Mouse (Mus musculus) ES-E14 (cell line): ENCODE measurements around the gene Slamf9. TPM values are rescaled to one million over a fixed set of nuclear protein-coding genes. Genes with fewer than 3 reads are reported as not detected.

ENCODE experiments used
- DNase-seq: peaks from one replicate; pipeline ENCODE4 v3.0.0-alpha.2; 2013; ENCODE audit warnings: low read depth, low spot score
- H3K27ac ChIP-seq: 2 replicates; pipeline ENCODE4 v1.5.1; 2012; ENCODE audit warnings: low read depth, mild to moderate bottlenecking, low read length, moderate library complexity, mixed read lengths; ENCODE audit not compliant: poor library complexity, insufficient read depth, severe bottlenecking
- H3K36me3 ChIP-seq: 2 replicates; pipeline ENCODE4 v1.6.1; 2012; ENCODE audit warnings: mild to moderate bottlenecking, low read length, moderate library complexity, mixed read lengths; ENCODE audit not compliant: control insufficient read depth, poor library complexity, insufficient read depth, severe bottlenecking
- H3K4me1 ChIP-seq, 2 experiments: fragments of 150-350 bp in 1 of 2; sonication (generic) in 1 of 2; 2 replicates each; pipeline ENCODE4 v1.6.1; 2012; ENCODE audit warnings: low read length in 2 of 2, mild to moderate bottlenecking in 1 of 2, mixed read lengths in 1 of 2; ENCODE audit not compliant: control insufficient read depth in 2 of 2, insufficient read depth in 2 of 2, poor library complexity in 1 of 2
- H3K4me3 ChIP-seq, 2 experiments: fragments of 150-350 bp in 1 of 2; sonication (generic) in 1 of 2; 2 replicates each; pipeline ENCODE4 v1.5.1; 2012; ENCODE audit warnings: low read length in 2 of 2, low read depth in 1 of 2, mild to moderate bottlenecking in 1 of 2, mixed read lengths in 1 of 2; ENCODE audit not compliant: insufficient read depth in 1 of 2, poor library complexity in 1 of 2, severe bottlenecking in 1 of 2
- H3K9ac ChIP-seq: 2 replicates; pipeline ENCODE4 v1.6.1; 2012; ENCODE audit warnings: low read depth, mild to moderate bottlenecking, low read length, mixed read lengths; ENCODE audit not compliant: poor library complexity, insufficient read depth, severe bottlenecking
- H3K9me3 ChIP-seq: fragments of 150-350 bp; sonication (generic); 2 replicates; pipeline ENCODE4 v1.6.1; 2012; ENCODE audit warnings: low read depth, mild to moderate bottlenecking, low read length; ENCODE audit not compliant: control insufficient read depth, insufficient read depth
- CHD2 ChIP-seq: IDR thresholded peaks from 2 replicates; pipeline ENCODE4 v1.6.1; 2014; ENCODE audit warnings: mild to moderate bottlenecking, low read depth, low read length, inconsistent platforms
- HCFC1 ChIP-seq: IDR thresholded peaks from 2 replicates; pipeline ENCODE4 v1.6.1; 2012; ENCODE audit warnings: low read length, inconsistent platforms, borderline replicate concordance; ENCODE audit not compliant: insufficient read depth
- MAFK ChIP-seq: IDR thresholded peaks from 2 replicates; pipeline ENCODE4 v1.6.1; 2014; ENCODE audit warnings: mild to moderate bottlenecking, low read depth, low read length, inconsistent platforms; ENCODE audit not compliant: insufficient read depth
- ZC3H11A ChIP-seq: IDR thresholded peaks from 2 replicates; pipeline ENCODE4 v1.6.1; 2012; ENCODE audit warnings: low read depth, mild to moderate bottlenecking, inconsistent platforms, low read length, borderline replicate concordance
- ZNF384 ChIP-seq: IDR thresholded peaks from 2 replicates; pipeline ENCODE4 v1.6.1; 2012; ENCODE audit warnings: low read depth, low read length, inconsistent platforms
- in situ Hi-C, 2 experiments: fragments of 600-800 bp; cut with MboI; formaldehyde crosslinking; loops; one replicate each; pipeline ENCODE4 v1.15.1; 2025; ENCODE audit warnings: low sequenced_read_pairs in 2 of 2, inconsistent platforms in 1 of 2; ENCODE audit not compliant: unreplicated experiment in 2 of 2
- total RNA-seq: library from RNA; depleted of rRNA; stranded (reverse); fragments of 300-350 nt; gene quantifications from 2 replicates; pipeline ENCODE4 v1.2.3, GENCODE M21; 2012

Slamf9 gene
- total RNA-seq, 1 experiment, result 2.7 TPM

DNA sequence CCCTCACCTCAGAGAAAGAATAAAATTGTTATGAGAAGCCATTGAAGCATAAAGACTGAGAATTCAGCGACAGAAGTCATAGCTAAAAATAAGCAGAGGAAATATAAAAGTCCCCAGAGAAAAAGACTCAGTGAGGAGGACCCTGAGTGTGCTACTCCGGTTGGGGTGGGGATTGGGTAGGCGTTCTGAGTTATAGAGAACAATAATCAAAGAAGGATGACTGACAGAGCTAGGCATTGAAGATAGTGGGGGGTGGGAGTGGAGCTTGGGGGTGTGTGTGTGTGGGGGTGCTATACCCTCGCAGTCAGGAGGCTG is 41.4 kb upstream of the Slamf9 start:
- in situ Hi-C loops, result no loop called here
- Histone ChIP-seq H3K27ac (no peak overlapping the region), H3K4me1 (peaks cover 0 to 10% of the 10 kb centered on the region in 2 experiments; a peak in 1 of 4 replicates), H3K36me3 (no peaks in the 10 kb centered on the region), H3K9me3 (no peaks in the 10 kb centered on the region), H3K9ac (no peak overlapping the region), H3K4me3 (no peak overlapping the region)
- no peak for TF ChIP-seq ZC3H11A
- TF ChIP-seq CHD2, result no peak
- no peak for TF ChIP-seq ZNF384
- no peak for TF ChIP-seq HCFC1
- no peak for TF ChIP-seq MAFK
- DNase-seq, result no peak

DNA sequence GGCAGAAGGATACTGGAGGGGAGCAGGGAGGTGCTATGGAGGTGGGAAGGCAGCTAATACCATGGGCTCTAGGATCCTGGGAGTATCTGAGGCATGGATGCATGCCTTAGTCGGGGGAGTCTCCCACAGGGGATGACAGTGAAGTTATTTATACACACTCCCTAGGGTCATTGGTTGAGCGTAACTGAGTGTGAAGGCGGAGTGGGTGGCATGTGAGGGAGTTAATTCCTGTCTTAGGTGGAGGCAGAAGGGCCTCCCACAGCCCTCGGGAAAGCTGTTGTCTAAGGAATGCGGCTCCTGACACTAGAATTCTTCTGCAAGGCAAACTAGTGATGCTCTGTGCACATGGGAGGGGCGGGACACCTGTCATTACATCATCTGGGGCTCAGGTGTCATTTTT is 38.4 kb upstream of the Slamf9 start:
- no peak overlapping the region for H3K27ac ChIP-seq
- DNase-seq, result no peak
- no peaks in the 10 kb centered on the region for H3K9me3 ChIP-seq
- in situ Hi-C loops, result no loop called here
- H3K4me1 ChIP-seq, result peaks cover 0 to 10% of the 10 kb centered on the region in 2 experiments; a peak in 1 of 4 replicates
- no peaks in the 10 kb centered on the region for H3K36me3 ChIP-seq
- H3K4me3 ChIP-seq, result no peak overlapping the region
- no peak overlapping the region for H3K9ac ChIP-seq
- TF ChIP-seq ZC3H11A (no peak), CHD2 (no peak), ZNF384 (no peak), MAFK (no peak), HCFC1 (no peak)

DNA sequence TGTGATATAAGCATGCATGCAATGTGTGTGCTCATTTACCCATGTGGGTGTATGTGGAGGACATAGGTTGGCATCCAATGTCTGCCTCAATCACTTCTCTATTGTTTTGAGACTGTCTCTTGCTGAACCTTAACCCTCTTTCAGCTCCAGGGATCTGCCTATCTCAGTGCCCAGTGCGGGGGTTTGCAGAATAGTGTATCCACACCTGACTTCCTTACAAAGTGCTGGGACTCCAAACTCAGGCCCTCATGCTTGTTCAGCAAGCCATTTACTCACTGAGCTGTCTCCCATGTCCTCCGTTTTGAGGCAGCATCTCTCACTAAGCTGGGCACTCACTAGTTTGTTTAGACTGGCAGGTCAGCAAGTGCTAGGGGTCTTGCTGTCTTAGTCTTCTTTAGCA is 36.5 kb upstream of the Slamf9 start:
- DNase-seq, result no peak
- in situ Hi-C loops, result no loop called here
- Histone ChIP-seq H3K27ac (no peak overlapping the region), H3K36me3 (no peaks in the 10 kb centered on the region), H3K4me3 (no peak overlapping the region), H3K4me1 (peaks cover 0 to 7% of the 10 kb centered on the region in 2 experiments; a peak in 1 of 4 replicates), H3K9me3 (no peaks in the 10 kb centered on the region), H3K9ac (no peak overlapping the region)
- no peak for TF ChIP-seq MAFK
- no peak for TF ChIP-seq HCFC1
- no peak for TF ChIP-seq ZNF384
- no peak for TF ChIP-seq CHD2
- no peak for TF ChIP-seq ZC3H11A

- TF ChIP-seq MAFK (no peak), ZC3H11A (no peak), CHD2 (no peak), ZNF384 (no peak), HCFC1 (no peak)
- Histone ChIP-seq H3K4me3 (no peak overlapping the region), H3K27ac (no peak overlapping the region), H3K9ac (no peak overlapping the region), H3K9me3 (no peaks in the 10 kb centered on the region), H3K36me3 (no peaks in the 10 kb centered on the region), H3K4me1 (peaks cover 0 to 4% of the 10 kb centered on the region in 2 experiments; a peak in 1 of 4 replicates)
- in situ Hi-C loops, result no loop called here
- DNase-seq, result no peak
Measured at GRCm38 (mm10) chr1:172440521-172440920, 34.6 kb upstream of the Slamf9 start.

DNA sequence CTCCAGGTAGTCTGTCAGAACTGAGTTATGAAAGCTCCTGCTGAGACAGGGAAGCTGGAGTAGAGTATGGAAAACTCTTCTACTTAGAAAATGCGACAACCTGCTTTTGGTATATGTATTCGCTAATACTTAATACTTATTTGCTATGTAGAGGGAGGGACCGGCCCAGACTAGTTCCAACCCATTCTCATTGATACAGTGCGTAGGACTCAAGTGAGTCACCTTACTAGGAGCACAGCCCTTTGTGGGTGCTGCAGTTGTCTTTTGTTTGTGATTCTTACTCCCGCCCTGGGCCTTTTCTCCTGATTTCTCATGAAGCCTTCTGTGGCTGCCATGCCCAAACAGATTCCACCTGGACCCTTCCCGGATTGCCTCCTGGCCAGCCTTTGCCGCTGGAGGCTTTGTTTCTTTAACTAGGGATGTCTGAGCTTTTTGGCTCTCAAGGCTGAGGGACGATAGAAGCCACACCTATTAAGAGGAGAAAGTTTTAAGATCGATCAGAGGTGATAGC is 33.2 kb upstream of the Slamf9 start:
- H3K4me3 ChIP-seq, result no peak overlapping the region
- H3K27ac ChIP-seq, result no peak overlapping the region
- H3K9me3 ChIP-seq, result no peaks in the 10 kb centered on the region
- no peak for TF ChIP-seq CHD2
- no peak for TF ChIP-seq ZNF384
- TF ChIP-seq HCFC1, result no peak
- no peak for TF ChIP-seq ZC3H11A
- no peak for TF ChIP-seq MAFK
- in situ Hi-C loops, result no loop called here
- H3K36me3 ChIP-seq, result no peaks in the 10 kb centered on the region
- no peak overlapping the region for H3K9ac ChIP-seq
- H3K4me1 ChIP-seq, result no peaks in the 10 kb centered on the region
- no peak for DNase-seq
